Mouse (Mus musculus): Measurements from ENCODE around the gene Ckap2l. TPM values are rescaled to one million over a fixed set of nuclear protein-coding genes. Genes with fewer than 3 reads are reported as not detected.

The Ckap2l gene
- polyA plus RNA-seq, 1 experiment: 6.9 TPM

GRCm38 (mm10) chr2:129246924-129247323 is 50.1 kb downstream of the Ckap2l start:
- no peak for DNase-seq (ENCODE audit: low read depth)
- no peak for TF ChIP-seq POLR2A (IDR thresholded peaks at IDR 0.05; ENCODE audit: borderline replicate concordance, extremely low read depth, insufficient read depth, insufficient read length, poor library complexity, severe bottlenecking)
- TF ChIP-seq CTCF (IDR thresholded peaks at IDR 0.05; ENCODE audit: borderline replicate concordance, extremely low read depth, insufficient read depth, insufficient read length): no peak

- TF ChIP-seq POLR2A (IDR thresholded peaks at IDR 0.05; ENCODE audit: borderline replicate concordance, extremely low read depth, insufficient read depth, insufficient read length, poor library complexity, severe bottlenecking): no peak
- TF ChIP-seq CTCF (IDR thresholded peaks at IDR 0.05; ENCODE audit: borderline replicate concordance, extremely low read depth, insufficient read depth, insufficient read length): no peak
- DNase-seq (ENCODE audit: low read depth): no peak
Observed at GRCm38 (mm10) chr2:129246436-129246835, 50.6 kb downstream of the Ckap2l start.

GRCm38 (mm10) chr2:129245618-129246017 is 51.4 kb downstream of the Ckap2l start:
- peak; percentile 30 for DNase-seq (ENCODE audit: low read depth)
- TF ChIP-seq POLR2A (IDR thresholded peaks at IDR 0.05; ENCODE audit: borderline replicate concordance, extremely low read depth, insufficient read depth, insufficient read length, poor library complexity, severe bottlenecking): no peak
- TF ChIP-seq CTCF (IDR thresholded peaks at IDR 0.05; ENCODE audit: borderline replicate concordance, extremely low read depth, insufficient read depth, insufficient read length): no peak

- TF ChIP-seq POLR2A (IDR thresholded peaks at IDR 0.05; ENCODE audit: borderline replicate concordance, extremely low read depth, insufficient read depth, insufficient read length, poor library complexity, severe bottlenecking): no peak
- TF ChIP-seq CTCF (IDR thresholded peaks at IDR 0.05; ENCODE audit: borderline replicate concordance, extremely low read depth, insufficient read depth, insufficient read length): no peak
- no peak for DNase-seq (ENCODE audit: low read depth)
Observed at GRCm38 (mm10) chr2:129244446-129245120, 52.4 kb downstream of the Ckap2l start.

- TF ChIP-seq POLR2A (IDR thresholded peaks at IDR 0.05; ENCODE audit: borderline replicate concordance, extremely low read depth, insufficient read depth, insufficient read length, poor library complexity, severe bottlenecking) (no peak), CTCF (IDR thresholded peaks at IDR 0.05; ENCODE audit: borderline replicate concordance, extremely low read depth, insufficient read depth, insufficient read length) (no peak)
- DNase-seq (ENCODE audit: low read depth): no peak
Observed at GRCm38 (mm10) chr2:129243786-129244185, 53.2 kb downstream of the Ckap2l start.

GRCm38 (mm10) chr2:129243005-129243404 is 54.0 kb downstream of the Ckap2l start:
- TF ChIP-seq CTCF (IDR thresholded peaks at IDR 0.05; ENCODE audit: borderline replicate concordance, extremely low read depth, insufficient read depth, insufficient read length) (no peak), POLR2A (IDR thresholded peaks at IDR 0.05; ENCODE audit: borderline replicate concordance, extremely low read depth, insufficient read depth, insufficient read length, poor library complexity, severe bottlenecking) (no peak)
- DNase-seq (ENCODE audit: low read depth): no peak

- no peak for DNase-seq (ENCODE audit: low read depth)
- no peak for TF ChIP-seq CTCF (IDR thresholded peaks at IDR 0.05; ENCODE audit: borderline replicate concordance, extremely low read depth, insufficient read depth, insufficient read length)
- TF ChIP-seq POLR2A (IDR thresholded peaks at IDR 0.05; ENCODE audit: borderline replicate concordance, extremely low read depth, insufficient read depth, insufficient read length, poor library complexity, severe bottlenecking): no peak
Observed at GRCm38 (mm10) chr2:129241845-129242833, 54.9 kb downstream of the Ckap2l start.

- TF ChIP-seq POLR2A (IDR thresholded peaks at IDR 0.05; ENCODE audit: borderline replicate concordance, extremely low read depth, insufficient read depth, insufficient read length, poor library complexity, severe bottlenecking) (no peak), CTCF (IDR thresholded peaks at IDR 0.05; ENCODE audit: borderline replicate concordance, extremely low read depth, insufficient read depth, insufficient read length) (no peak)
- no peak for DNase-seq (ENCODE audit: low read depth)
Observed at GRCm38 (mm10) chr2:129240726-129241432, 56.1 kb downstream of the Ckap2l start.

GRCm38 (mm10) chr2:129236526-129236925 is 60.5 kb downstream of the Ckap2l start:
- no peak for TF ChIP-seq CTCF (IDR thresholded peaks at IDR 0.05; ENCODE audit: borderline replicate concordance, extremely low read depth, insufficient read depth, insufficient read length)
- no peak for TF ChIP-seq POLR2A (IDR thresholded peaks at IDR 0.05; ENCODE audit: borderline replicate concordance, extremely low read depth, insufficient read depth, insufficient read length, poor library complexity, severe bottlenecking)
- no peak for DNase-seq (ENCODE audit: low read depth)

- DNase-seq (ENCODE audit: low read depth): no peak
- TF ChIP-seq CTCF (IDR thresholded peaks at IDR 0.05; ENCODE audit: borderline replicate concordance, extremely low read depth, insufficient read depth, insufficient read length) (no peak), POLR2A (IDR thresholded peaks at IDR 0.05; ENCODE audit: borderline replicate concordance, extremely low read depth, insufficient read depth, insufficient read length, poor library complexity, severe bottlenecking) (no peak)
Observed at GRCm38 (mm10) chr2:129234731-129235130, 62.3 kb downstream of the Ckap2l start.

Measured in brain, embryonic 14.5 days (tissue).